Mouse (Mus musculus): ENCODE data around the gene Otulinl. TPM values are rescaled to one million over a fixed set of nuclear protein-coding genes. Genes with fewer than 3 reads are reported as not detected.
A peak's percentile ranks its signal among the peaks of the same experiment; 100 is the strongest.

Gene Otulinl
- polyA plus RNA-seq, 1 experiment from 2014 or later = 6.5 TPM

DNA sequence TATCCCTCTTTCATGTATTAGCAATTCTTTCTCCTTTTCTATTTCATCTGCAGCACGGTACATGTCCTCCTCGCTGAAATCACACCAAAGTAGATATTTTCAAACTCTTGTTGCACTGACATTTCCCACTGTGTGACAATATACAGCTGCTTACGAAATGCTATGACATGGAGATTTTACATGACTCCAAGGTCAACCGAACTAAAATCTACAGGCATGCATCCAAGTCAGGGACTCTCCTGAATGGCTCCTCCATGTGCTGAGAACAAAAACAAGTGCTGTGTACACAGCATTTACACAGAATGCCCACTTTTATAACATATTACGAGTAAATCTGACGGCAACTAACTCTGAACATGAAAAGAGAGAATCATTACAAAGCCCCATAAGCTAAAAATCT lies 58.1 kb downstream of the Otulinl start:
- Histone ChIP-seq H3K27ac (no peak overlapping the region), H3K9me3 (no peaks in the 10 kb centered on the region), H3K4me2 (replicated peaks) (no peak overlapping the region), H3K4me3 (replicated peaks) (no peak overlapping the region), H3K9ac (replicated peaks) (no peak overlapping the region), H3K27me3 (no peaks in the 10 kb centered on the region), H3K4me1 (replicated peaks) (peaks cover 5% of the 10 kb centered on the region; the same call in 1 of the 2 replicates), H3K36me3 (peaks cover 47% of the 10 kb centered on the region)
- no peak for ATAC-seq
- WGBS = 96% methylated on average over 6 of the region's 6 CpGs

GRCm38 (mm10) chr15:27620475-27621185 lies 60.7 kb downstream of the Otulinl start:
- Histone ChIP-seq H3K4me2 (replicated peaks) (no peak overlapping the region), H3K36me3 (peaks cover 47% of the 10 kb centered on the region), H3K9me3 (no peaks in the 10 kb centered on the region), H3K27me3 (no peaks in the 10 kb centered on the region), H3K4me3 (replicated peaks) (no peak overlapping the region), H3K4me1 (replicated peaks) (no peaks in the 10 kb centered on the region), H3K9ac (replicated peaks) (no peak overlapping the region), H3K27ac (no peak overlapping the region)
- WGBS = 91% methylated on average over 6 of the region's 6 CpGs
- no peak for ATAC-seq

DNA sequence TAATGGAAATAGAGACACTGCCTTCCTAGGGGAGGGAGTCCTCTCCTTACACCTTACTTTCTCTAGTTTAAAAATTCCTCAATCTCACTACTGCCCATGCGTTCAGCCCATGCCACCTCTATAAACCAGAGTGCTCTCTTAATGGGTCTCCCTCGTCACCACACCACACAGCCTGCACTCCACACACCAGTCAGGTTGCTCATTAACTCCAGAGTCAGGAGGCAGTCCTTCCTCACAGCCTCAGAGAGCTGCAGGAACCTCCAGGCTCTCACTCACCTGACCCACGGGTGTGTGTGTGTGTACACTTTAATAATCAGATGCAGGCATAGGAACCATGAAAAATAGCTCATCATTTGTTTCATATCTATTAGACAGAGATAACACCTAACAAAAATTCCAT lies 61.7 kb downstream of the Otulinl start:
- H3K4me2 ChIP-seq (replicated peaks) = no peak overlapping the region
- H3K27ac ChIP-seq = no peak overlapping the region
- WGBS = 95% methylated on average over 3 of the region's 3 CpGs
- H3K9ac ChIP-seq (replicated peaks) = no peak overlapping the region
- ATAC-seq = no peak
- H3K27me3 ChIP-seq = no peaks in the 10 kb centered on the region
- H3K4me1 ChIP-seq (replicated peaks) = no peaks in the 10 kb centered on the region
- no peak overlapping the region for H3K4me3 ChIP-seq (replicated peaks)
- peaks cover 47% of the 10 kb centered on the region for H3K36me3 ChIP-seq
- no peaks in the 10 kb centered on the region for H3K9me3 ChIP-seq

GRCm38 (mm10) chr15:27618778-27619533 lies 62.4 kb downstream of the Otulinl start:
- Histone ChIP-seq H3K9ac (replicated peaks) (no peak overlapping the region), H3K4me2 (replicated peaks) (no peak overlapping the region), H3K9me3 (no peaks in the 10 kb centered on the region), H3K4me1 (replicated peaks) (no peaks in the 10 kb centered on the region), H3K27me3 (no peaks in the 10 kb centered on the region), H3K36me3 (peaks cover 48% of the 10 kb centered on the region), H3K27ac (no peak overlapping the region), H3K4me3 (replicated peaks) (no peak overlapping the region)
- no peak for ATAC-seq
- 90% methylated on average over 6 of the region's 6 CpGs for WGBS

DNA sequence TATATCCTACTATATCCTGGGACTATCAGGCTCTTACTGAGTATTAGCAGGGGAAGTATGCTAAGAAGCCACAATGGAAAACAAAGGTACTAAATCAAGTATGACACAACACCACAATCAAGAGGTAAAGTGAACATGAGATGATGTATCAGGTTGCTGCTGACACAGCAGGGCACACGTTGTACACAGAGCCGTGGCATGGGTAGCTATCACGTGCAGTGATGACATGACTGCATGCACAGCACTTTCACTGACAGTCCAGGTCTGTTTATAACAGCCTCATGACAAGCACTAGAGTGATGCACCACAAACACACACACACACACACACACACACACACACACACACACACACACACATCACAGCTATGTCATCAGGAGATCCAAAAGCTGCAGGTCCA lies 64.2 kb downstream of the Otulinl start:
- WGBS = 84% methylated on average over 3 of the region's 3 CpGs
- ATAC-seq = no peak
- no peaks in the 10 kb centered on the region for H3K27me3 ChIP-seq
- no peaks in the 10 kb centered on the region for H3K9me3 ChIP-seq
- H3K4me1 ChIP-seq (replicated peaks) = 0 out of 2 replicates have a peak, but pooled peaks cover 5% of the 10 kb centered on the region
- H3K4me2 ChIP-seq (replicated peaks) = no peak overlapping the region
- no peak overlapping the region for H3K4me3 ChIP-seq (replicated peaks)
- peaks cover 38% of the 10 kb centered on the region for H3K36me3 ChIP-seq
- H3K27ac ChIP-seq = no peak overlapping the region
- no peak overlapping the region for H3K9ac ChIP-seq (replicated peaks)

DNA sequence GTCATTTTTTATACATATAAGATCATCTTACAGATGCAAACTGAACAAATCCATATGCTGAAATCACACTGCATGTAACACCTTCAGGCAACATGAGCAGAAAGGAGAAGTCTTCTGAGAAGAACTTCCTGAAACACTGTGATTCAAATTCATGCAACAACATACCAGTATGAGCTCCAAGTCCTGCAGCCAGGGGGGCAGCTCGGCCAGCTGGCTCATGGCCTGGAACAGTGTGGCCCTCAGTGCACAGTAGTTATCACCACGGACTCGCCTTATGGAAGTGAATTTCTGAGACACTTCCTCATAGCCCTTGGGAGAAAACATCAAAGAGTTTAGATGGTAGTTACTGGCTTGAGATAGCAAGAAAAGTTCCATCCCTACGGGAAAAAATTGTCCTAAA lies 65.2 kb downstream of the Otulinl start:
- Histone ChIP-seq H3K4me3 (replicated peaks) (no peak overlapping the region), H3K9me3 (no peaks in the 10 kb centered on the region), H3K27me3 (no peaks in the 10 kb centered on the region), H3K4me1 (replicated peaks) (0 out of 2 replicates have a peak, but pooled peaks cover 5% of the 10 kb centered on the region), H3K27ac (no peak overlapping the region), H3K36me3 (peaks cover 42% of the 10 kb centered on the region), H3K4me2 (replicated peaks) (no peak overlapping the region), H3K9ac (replicated peaks) (no peak overlapping the region)
- no peak for ATAC-seq
- WGBS = 86% methylated on average over 4 of the region's 4 CpGs

DNA sequence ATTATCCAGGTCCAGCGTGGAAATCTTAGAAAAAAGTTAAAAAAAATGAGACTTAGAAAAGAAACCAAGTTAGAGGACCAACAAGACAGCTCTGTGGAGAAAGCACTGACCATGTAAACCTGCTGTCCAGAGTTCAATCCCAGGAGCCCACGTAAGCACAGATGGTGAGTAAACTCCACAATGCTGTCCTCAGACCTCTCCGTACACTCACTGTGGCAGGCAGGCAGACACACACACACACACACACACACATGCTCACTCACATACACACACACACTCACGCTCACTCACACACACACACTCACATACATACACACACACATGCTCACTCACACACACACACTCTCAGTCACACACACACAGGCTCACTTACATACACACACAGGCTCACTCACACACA lies 68.1 kb downstream of the Otulinl start:
- ATAC-seq = peak; percentile 59
- H3K9me3 ChIP-seq = no peaks in the 10 kb centered on the region
- no peaks in the 10 kb centered on the region for H3K27me3 ChIP-seq
- H3K9ac ChIP-seq (replicated peaks) = no peak overlapping the region
- peaks cover 43% of the 10 kb centered on the region for H3K36me3 ChIP-seq
- no peak overlapping the region for H3K4me3 ChIP-seq (replicated peaks)
- H3K27ac ChIP-seq = no peak overlapping the region
- 0 out of 2 replicates have a peak, but pooled peaks cover 5% of the 10 kb centered on the region for H3K4me1 ChIP-seq (replicated peaks)
- no peak overlapping the region for H3K4me2 ChIP-seq (replicated peaks)
- WGBS = 95% methylated on average over 4 of the region's 4 CpGs

- no peaks in the 10 kb centered on the region for H3K9me3 ChIP-seq
- peak; percentile 87 for ATAC-seq
- H3K27me3 ChIP-seq = no peaks in the 10 kb centered on the region
- no peak overlapping the region for H3K27ac ChIP-seq
- 45% methylated on average over 6 of the region's 6 CpGs for WGBS
- no peak overlapping the region for H3K4me2 ChIP-seq (replicated peaks)
- H3K4me1 ChIP-seq (replicated peaks) = 0 out of 2 replicates have a peak, but pooled peaks cover 5% of the 10 kb centered on the region
- H3K4me3 ChIP-seq (replicated peaks) = no peak overlapping the region
- H3K9ac ChIP-seq (replicated peaks) = no peak overlapping the region
- H3K36me3 ChIP-seq = peaks cover 42% of the 10 kb centered on the region
These were observed 68.7 kb downstream of the Otulinl start for GRCm38 (mm10) chr15:27612533-27613221.

DNA sequence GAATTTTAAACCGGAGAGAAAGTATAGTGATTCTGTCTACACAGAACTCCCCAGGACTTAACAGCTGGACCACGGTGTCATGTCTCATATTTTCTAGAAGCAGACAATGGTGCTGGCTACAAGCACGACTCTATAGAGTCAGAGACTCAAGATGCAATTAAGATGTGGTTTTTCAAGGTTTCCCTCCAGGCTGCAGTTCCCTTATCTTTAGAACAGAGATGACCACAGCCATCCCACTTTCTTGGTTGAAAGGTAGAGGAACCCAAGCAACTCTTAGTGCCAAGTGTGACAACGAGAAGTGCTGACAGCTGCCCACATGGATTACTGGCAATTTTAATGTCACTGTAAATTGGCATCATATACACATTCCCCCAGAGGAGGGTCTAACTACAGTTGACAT lies 71.8 kb downstream of the Otulinl start:
- whole genome bisulfite sequencing = 87% methylated on average over 4 of the region's 4 CpGs
- Histone ChIP-seq H3K36me3 (peaks cover 46% of the 10 kb centered on the region), H3K27me3 (no peaks in the 10 kb centered on the region), H3K4me3 (replicated peaks) (no peak overlapping the region), H3K27ac (no peak overlapping the region), H3K9me3 (no peaks in the 10 kb centered on the region), H3K4me1 (replicated peaks) (0 out of 2 replicates have a peak, but pooled peaks cover 5% of the 10 kb centered on the region), H3K4me2 (replicated peaks) (no peak overlapping the region), H3K9ac (replicated peaks) (no peak overlapping the region)
- no peak for ATAC-seq

DNA sequence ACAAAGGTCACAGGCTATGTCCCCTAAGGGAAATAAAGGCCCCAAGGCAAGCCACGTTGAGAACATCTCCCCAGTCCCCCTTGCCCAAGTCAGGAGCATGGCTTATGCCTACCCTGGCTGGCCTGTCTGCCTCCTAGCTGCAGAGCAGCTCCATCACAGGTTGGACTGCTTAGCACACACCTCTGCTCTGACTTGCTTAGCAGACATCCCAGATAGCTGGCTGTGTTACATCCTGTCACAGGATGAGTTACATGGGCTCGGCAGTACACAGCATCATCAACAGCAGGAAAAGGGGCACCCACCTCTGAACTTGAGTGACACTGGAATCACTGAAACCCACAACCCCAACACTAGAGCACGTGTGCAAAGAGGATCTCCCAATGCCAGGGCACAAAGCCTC lies 76.1 kb downstream of the Otulinl start:
- Histone ChIP-seq H3K9me3 (no peaks in the 10 kb centered on the region), H3K4me1 (replicated peaks) (no peaks in the 10 kb centered on the region), H3K36me3 (peaks cover 44% of the 10 kb centered on the region), H3K4me3 (replicated peaks) (no peak overlapping the region), H3K27ac (no peak overlapping the region), H3K27me3 (no peaks in the 10 kb centered on the region), H3K9ac (replicated peaks) (no peak overlapping the region), H3K4me2 (replicated peaks) (no peak overlapping the region)
- WGBS = 82% methylated on average over 3 of the region's 3 CpGs
- ATAC-seq = no peak

All from midbrain, embryonic 13.5 days (tissue).